Mouse (Mus musculus) G1E-ER4 (cell line): ENCODE data around the gene Ptpn18. TPM values are rescaled to one million over a fixed set of nuclear protein-coding genes. Genes with fewer than 3 reads are reported as not detected.

ENCODE experiments used
- GATA1 ChIP-seq: IDR thresholded peaks from one replicate; pipeline ENCODE4 v1.8.0; 2012; ENCODE audit warnings: low read length, inconsistent platforms
- polyA plus RNA-seq: library from polyadenylated mRNA; stranded (reverse); fragments of >175 nt; gene quantifications from 2 replicates; pipeline ENCODE4 v1.2.3, GENCODE M21; 2012

The Ptpn18 gene
- polyA plus RNA-seq, result 62.4 and 70.6 TPM in 2 replicates

- TF ChIP-seq GATA1, result no peak
These were observed at the start of gene Ptpn18 for GRCm38 (mm10) chr1:34459284-34460060. Gene Ptpn18 (plus strand): TSS chr1:34459762.

DNA sequence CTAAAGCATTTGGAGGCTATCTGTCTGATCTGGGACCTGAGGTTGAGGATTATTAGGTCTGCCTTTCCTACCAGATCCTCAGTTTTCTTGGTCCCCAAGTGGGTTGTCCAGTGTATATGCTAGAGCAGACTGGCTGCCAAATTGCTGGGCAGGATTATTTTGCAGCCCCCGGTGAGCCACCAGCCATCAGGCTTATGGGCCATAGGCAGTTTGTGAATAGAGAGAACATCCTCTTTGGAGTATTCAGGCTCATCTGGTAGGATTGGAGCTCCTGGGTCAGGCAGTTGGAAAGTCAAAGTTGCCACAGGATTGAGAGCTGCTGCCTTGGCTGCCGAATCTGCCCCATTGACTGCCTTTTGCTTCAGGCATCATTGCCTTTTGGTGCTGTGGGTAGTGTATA, 31.1 kb upstream of the Ptpn18 start:
- no peak for TF ChIP-seq GATA1

DNA sequence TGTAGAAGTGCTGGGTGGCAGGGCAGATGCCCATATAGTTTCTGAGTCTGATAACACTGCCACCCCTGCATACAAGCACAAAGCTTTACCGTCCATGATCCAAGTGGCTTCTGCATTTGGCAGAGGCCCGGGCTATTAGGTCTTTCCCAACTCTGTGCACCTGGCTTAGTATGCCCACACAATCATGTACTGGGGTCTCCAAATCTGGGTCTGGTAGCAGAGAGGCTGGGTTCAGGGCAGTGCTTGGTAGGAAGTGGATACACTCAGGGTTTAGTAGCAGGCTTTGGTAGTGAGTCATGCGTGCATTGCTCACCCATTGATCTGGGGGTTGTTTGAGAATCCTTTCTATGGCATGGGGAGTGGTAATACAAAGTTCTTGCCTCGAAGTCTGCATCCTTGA, 30.3 kb upstream of the Ptpn18 start:
- TF ChIP-seq GATA1, result no peak

DNA sequence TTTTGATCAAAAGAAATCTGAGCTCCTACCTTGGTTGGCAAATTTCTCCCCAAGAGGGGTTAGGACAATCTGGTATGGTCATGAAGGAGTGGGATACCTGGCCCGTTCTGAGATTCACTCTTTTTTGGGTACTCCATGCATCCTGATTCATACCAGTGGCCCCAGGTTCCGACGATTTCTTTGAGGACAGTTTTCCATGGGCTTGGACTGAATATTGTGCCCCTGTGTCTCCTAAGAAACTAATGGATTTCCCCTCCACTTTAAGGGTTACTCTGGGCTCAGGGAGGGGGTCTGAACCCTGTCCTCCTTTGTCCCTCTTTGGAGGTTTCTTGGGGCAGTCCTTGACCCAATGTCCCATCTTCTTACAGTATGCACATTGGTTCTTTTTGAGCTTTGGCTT, 28.6 kb upstream of the Ptpn18 start:
- no peak for TF ChIP-seq GATA1

DNA sequence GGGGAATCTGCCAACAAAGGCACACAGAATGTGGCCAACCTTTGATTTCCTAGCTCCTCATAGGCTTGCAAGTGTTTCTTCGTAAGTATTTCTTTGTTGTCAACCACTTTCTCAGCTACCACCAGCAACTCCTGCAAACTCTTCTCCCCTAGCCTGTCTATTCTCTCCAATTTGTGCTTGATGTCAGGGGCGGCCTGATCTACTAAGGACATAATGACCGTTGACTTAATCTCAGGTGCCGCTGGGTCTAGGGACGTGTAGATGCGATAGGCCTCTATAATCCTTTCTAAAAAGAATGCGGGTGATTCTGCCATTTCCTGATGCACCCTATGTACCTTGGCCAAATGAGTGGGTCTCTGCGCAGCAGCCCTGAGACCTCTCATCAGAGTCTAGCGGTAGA, 28.1 kb upstream of the Ptpn18 start:
- TF ChIP-seq GATA1, result no peak

- no peak for TF ChIP-seq GATA1
These were observed 27.2 kb upstream of the Ptpn18 start for GRCm38 (mm10) chr1:34432411-34432775.

DNA sequence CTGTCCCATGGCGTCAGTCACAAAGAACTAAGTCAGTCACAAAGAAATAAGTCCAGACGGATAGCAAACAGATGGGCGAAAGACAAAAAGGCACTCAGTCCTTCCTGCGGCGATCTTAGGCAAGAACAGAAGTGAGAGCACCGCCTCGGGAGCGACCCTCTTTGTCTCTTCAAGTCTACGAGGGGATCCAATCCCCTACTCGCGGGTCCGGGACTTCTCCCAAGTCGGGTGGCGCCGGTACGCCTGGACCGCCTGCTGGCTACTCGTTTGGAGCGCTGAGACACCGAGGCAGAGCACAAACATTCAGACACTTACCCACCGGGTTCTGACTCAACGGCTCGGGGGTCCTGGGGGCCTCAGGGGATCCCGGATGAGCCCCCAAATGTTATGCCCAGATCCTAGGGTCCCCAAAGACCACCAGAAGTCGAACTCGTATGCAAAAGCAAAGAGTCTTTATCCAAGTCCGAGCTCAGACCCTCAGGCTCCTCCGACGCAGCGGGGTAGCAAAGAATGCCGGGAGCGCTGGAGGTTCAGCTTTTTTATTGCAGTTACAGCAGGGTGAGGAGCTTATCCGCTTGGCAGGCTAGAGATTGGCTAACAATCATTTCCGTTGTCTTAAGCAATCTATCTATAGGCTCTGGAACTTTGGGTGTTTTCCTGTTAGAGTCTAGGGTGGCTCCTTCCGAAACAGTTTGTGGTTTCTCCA, 26.6 kb upstream of the Ptpn18 start:
- no peak for TF ChIP-seq GATA1

GRCm38 (mm10) chr1:34433891-34434521, 25.6 kb upstream of the Ptpn18 start:
- no peak for TF ChIP-seq GATA1

GRCm38 (mm10) chr1:34434660-34435160, 24.9 kb upstream of the Ptpn18 start:
- no peak for TF ChIP-seq GATA1

GRCm38 (mm10) chr1:34435371-34436120, 24.0 kb upstream of the Ptpn18 start:
- no peak for TF ChIP-seq GATA1

DNA sequence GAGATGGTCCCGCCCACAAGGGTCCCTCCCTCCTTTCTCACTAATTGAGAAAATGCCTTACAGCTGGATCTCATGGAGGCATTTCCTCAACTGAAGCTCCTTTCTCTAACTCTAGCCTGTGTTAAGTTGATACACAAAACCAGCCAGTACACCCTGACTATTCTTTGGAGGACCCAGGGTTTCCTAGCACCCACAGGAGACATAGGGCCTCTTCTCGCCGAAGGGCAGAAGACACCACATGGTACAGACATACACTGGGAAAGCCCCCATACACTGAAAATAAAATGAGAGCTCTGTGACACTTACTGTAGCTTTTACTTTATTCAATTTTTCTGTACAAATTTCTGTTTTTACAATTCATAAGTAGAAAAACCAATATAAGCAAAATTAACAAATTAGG, 23.2 kb upstream of the Ptpn18 start:
- no peak for TF ChIP-seq GATA1

DNA sequence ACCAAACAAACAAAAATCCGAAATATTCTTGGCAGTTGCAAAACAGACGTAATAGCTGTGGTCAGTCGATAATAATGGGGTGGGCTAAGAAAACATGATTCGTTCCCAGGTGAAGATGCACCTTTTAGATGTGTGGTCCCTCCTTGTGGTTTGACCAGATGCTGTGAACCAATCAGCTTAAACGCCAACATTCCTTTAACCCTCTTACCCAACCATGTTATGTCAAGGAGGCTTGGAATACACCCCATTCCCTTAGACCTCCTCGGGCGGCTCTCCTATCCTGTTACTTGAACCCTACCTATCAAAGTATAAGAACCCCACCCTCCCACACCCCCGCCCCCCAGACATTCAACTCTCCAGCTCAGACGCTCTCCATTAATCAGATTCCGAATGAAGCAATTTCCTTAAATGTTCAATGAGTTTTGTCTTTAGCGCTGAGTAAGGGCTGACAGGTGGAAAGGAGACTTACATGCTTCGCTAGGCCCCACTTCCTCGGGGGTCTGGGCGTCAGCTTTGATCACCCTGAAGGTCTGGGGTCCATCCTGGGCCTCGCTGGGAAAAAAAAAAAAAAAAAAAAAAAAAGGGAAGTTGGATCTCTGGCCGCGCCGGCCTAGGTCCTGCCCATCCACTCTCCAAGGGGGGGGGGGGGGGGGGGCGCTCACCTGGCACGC, 21.0 kb upstream of the Ptpn18 start:
- TF ChIP-seq GATA1, result no peak

GRCm38 (mm10) chr1:34439215-34439960, 20.2 kb upstream of the Ptpn18 start, which contains the start of the genes Ccdc115 and Imp4:
Gene Ccdc115 (minus strand): TSS chr1:34439672.
Gene Imp4 (plus strand): TSS chr1:34439851.
- TF ChIP-seq GATA1, result no peak

- no peak for TF ChIP-seq GATA1
These were observed 19.5 kb upstream of the Ptpn18 start for GRCm38 (mm10) chr1:34439961-34440630.
